In the genomic region with DNA sequence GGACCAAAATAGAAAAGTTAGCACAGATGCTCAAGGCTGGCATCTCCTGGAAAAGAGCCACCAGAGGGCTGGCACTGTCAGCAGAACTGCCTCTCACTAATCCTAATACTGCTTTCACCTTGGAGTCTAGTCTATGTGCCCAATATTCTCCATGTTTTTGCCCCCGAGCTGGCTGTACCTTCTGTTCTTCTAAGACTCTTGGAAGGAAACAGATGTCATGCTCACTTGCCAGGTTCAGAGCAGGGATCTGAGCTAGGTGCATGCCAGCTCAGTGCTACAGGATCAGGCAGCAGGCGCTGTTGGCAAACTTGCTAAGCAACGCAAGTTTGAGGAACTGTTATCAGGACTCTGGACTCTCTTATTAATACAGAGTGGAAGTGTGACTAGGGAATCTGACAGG, we compare ENCODE assay signal across 10 mouse cellular contexts.
DNase-seq lines count a peak whose midpoint lies in the region; ATAC-seq lines count a peak whose summit lies in the region.
"Had no signal": no experiment of that assay in that cellular context is flagged by ENCODE, and none has a peak within 500 bp of the region (broad histone marks: within the 10 kb centered on the region; RNA-seq: fewer than 3 reads in every experiment).

No protein-coding gene starts in this region.

- intact Hi-C loops in gastrocnemius, postnatal 14 days (cut with DNase I; ENCODE audit: low total_unique reads) = no loop called here

- no peak for ATAC-seq in erythroid progenitor cell, adult 5-6 weeks (replicated peaks; ENCODE audit: low FRiP score, poor library complexity, severe bottlenecking)

- 76% methylated on average over 3 of the region's 3 CpGs for WGBS in heart, embryonic 10.5 days

- H3K36me3 ChIP-seq in heart, embryonic 10.5 days = no peaks in the 10 kb centered on the region
- H3K36me3 ChIP-seq: liver, embryonic 13.5 days; neural tube, embryonic 15.5 days had no signal

- peak; percentile 67 for DNase-seq in gastrocnemius, adult 18-20 months (ENCODE audit: low spot score)
- no peak for DNase-seq in gastrocnemius, postnatal 10 days
- DNase-seq in cerebellum, adult 8-10 months = peak; percentile 39
- DNase-seq in gastrocnemius, postnatal 14 days = peak; percentile 4
- DNase-seq in right cerebral cortex, adult 2 months (ENCODE audit: low spot score in 2 of 2) = peak; percentile 7 to 25
- DNase-seq in thymus, adult 18-20 months = no peak
- no peak for DNase-seq in heart, embryonic 10.5 days (ENCODE audit: low spot score)
- DNase-seq: liver, embryonic 13.5 days had no signal

- no peaks in the 10 kb centered on the region for H3K9me3 ChIP-seq in heart, embryonic 10.5 days
- H3K9me3 ChIP-seq: liver, embryonic 13.5 days; neural tube, embryonic 15.5 days had no signal

- no peaks in the 10 kb centered on the region for H3K27me3 ChIP-seq in heart, embryonic 10.5 days (ENCODE audit: insufficient read depth, poor library complexity, severe bottlenecking)
- H3K27me3 ChIP-seq: liver, embryonic 13.5 days; neural tube, embryonic 15.5 days had no signal

- H3K4me3 ChIP-seq in heart, embryonic 10.5 days = no peak overlapping the region
- H3K4me3 ChIP-seq: liver, embryonic 13.5 days; neural tube, embryonic 15.5 days had no signal

- H3K27ac ChIP-seq in heart, embryonic 10.5 days = no peak overlapping the region
- H3K27ac ChIP-seq: liver, embryonic 13.5 days; neural tube, embryonic 15.5 days had no signal

- H3K4me1 ChIP-seq in heart, embryonic 10.5 days = no peaks in the 10 kb centered on the region
- H3K4me1 ChIP-seq: liver, embryonic 13.5 days; neural tube, embryonic 15.5 days had no signal

Comparison
In these comparisons a context has a peak if more than half of its experiments do, and no peak if none do; other contexts are left out.
1. DNase-seq: peak in gastrocnemius, adult 18-20 months (single experiment), cerebellum, adult 8-10 months (single experiment), gastrocnemius, postnatal 14 days (single experiment) and right cerebral cortex, adult 2 months (2 of 2); none in gastrocnemius, postnatal 10 days (single experiment), thymus, adult 18-20 months (0 of 2) and heart, embryonic 10.5 days (single experiment).